Mouse (Mus musculus) E14TG2a.4 (cell line): ENCODE measurements around the gene Gcnt4.

Experiments
- CTCF ChIP-seq: conservative IDR thresholded peaks from 2 replicates; pipeline ENCODE4 v1.5.1; 2014; ENCODE audit warnings: low read length
- NANOG ChIP-seq: IDR thresholded peaks from 2 replicates; pipeline ENCODE4 v1.6.1; 2014; ENCODE audit warnings: borderline replicate concordance, low read length, mixed read lengths
- POU5F1 ChIP-seq: IDR thresholded peaks from 2 replicates; pipeline ENCODE4 v1.6.1; 2014; ENCODE audit warnings: low read length, borderline replicate concordance

DNA sequence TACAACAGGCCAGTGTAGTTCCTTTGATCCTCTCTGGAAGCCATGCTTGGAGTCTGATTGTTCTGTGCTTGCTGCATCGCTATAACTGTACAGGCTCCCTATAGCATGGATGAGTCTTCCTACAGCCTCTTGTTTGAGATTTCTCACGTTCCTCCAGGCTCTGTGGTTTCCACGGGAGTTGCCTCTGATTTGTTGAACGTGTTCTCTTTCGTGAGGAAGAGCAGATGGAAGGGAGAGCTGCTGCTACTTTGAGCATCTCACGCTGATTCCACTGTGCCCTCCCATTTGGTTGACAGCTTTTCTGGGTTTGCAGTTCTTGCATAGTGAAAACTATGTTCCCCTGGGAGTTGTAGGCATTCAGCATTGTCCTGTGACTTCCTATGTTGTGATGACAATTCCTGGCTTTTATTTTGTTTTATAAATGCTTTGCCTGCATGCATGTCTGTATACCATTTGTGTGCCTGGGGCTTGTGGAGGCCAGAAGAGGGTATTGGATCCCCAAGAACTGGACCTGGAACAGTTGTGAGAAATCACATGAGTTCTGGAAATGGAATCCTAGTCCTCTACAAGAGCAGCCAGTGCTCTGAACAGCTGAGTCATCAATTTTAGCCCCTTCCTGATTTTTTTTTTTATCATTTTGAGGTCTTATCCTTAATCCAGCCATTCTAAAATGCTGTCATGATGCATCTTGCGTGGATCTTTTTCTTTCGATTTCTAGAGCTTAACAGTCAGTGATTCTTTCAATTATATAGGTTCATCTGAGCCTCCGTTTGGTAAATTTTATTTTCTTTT lies 37.1 kb downstream of the Gcnt4 start:
- TF ChIP-seq CTCF = no peak
- TF ChIP-seq POU5F1 = no peak
- no peak for TF ChIP-seq NANOG
